Mouse (Mus musculus) megakaryocyte, embryonic 14.5 days (primary cell): ENCODE measurements around the gene Npb.

Source experiments
- FLI1 ChIP-seq: IDR thresholded peaks from 2 replicates; pipeline ENCODE4 v1.6.1; 2012; ENCODE audit warnings: low read length, inconsistent platforms, mixed read lengths
- GATA1 ChIP-seq: IDR thresholded peaks from 3 replicates; pipeline ENCODE4 v1.6.1; 2012; ENCODE audit warnings: mixed read lengths, low read length, inconsistent platforms, borderline replicate concordance

DNA sequence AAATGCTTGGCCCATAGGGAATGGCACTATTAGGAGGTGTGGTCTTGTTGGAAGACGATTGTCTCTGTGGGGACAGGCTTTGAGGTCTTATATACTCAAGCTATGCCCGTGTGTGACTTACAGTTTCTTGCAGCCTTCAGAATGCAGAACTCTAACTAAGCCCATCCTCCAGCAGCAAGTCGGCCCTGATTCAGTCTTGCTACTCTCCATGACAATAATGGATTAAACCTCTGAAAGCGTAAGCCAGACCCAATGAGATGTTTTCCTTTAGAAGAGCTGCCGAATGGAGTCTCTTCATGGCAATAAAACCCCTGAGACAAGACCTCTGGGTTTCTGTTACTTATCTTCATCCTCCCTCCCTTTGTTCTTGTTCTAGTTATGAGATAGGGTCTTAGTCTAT is 26.5 kb downstream of the Npb start:
- no peak for TF ChIP-seq FLI1
- no peak for TF ChIP-seq GATA1
